Comparison of ENCODE assay signal across 20 mouse cellular contexts in the genomic region with DNA sequence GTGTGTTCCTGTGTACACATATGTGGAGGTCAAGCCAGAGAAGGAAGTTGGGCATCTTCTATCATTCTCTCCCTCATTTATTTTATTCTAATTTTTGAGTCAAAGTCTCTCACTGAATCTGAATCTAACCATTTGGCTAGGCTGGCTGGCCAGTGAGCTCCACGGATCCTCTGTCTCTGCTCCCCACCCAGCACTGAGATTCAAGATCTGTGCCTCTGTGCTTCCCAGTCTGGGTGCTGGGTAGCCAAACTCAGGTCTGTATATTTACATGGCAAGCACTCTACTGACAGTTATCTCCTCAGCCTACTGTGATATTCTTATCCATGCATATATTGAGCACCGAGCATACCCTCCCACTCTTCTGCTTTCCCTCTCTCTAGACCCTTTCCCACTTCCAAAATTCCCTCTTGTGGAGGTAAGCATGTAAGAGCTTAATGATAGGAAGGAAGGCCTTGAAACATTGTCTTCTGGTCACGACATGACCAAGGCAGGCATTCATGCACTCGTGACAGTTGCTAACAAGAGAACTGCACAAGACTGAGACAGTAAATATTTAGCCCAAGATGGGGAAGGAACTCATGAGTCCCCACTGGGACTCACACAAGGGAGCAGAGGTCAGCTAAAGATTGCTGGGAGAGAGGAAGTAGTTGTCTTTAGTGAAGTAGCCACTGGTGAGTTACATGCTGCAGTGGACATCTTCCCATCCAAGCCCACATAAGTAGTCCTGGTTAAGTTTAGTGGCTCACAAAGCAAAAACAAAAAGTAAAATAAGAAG. TPM values are rescaled to one million over a fixed set of nuclear protein-coding genes. Genes with fewer than 3 reads are reported as not detected.
A peak's percentile ranks its signal among the peaks of the same experiment; 100 is the strongest.
DNase-seq lines count a peak whose midpoint lies in the region; ATAC-seq and TF ChIP-seq lines count a peak whose summit lies in the region.
"Had no signal": no experiment of that assay in that cellular context is flagged by ENCODE, and none has a peak within 500 bp of the region (broad histone marks: within the 10 kb centered on the region; RNA-seq: fewer than 3 reads in every experiment).

No protein-coding gene starts in this region.

- no peaks in the 10 kb centered on the region for H3K36me3 ChIP-seq in intestine, embryonic 16.5 days (ENCODE audit: control insufficient read depth, insufficient read depth, low read length)
- H3K36me3 ChIP-seq in intestine, embryonic 15.5 days = no peaks in the 10 kb centered on the region
- H3K36me3 ChIP-seq in lung, postnatal 0 days (ENCODE audit: insufficient read depth, low read length) = no peaks in the 10 kb centered on the region
- H3K36me3 ChIP-seq: forebrain, embryonic 15.5 days; midbrain, embryonic 10.5 days had no signal

- WGBS in intestine, embryonic 16.5 days = 75% methylated on average over 4 of the region's 4 CpGs
- 79% methylated on average over 4 of the region's 4 CpGs for WGBS in intestine, embryonic 15.5 days
- 59% methylated on average over 4 of the region's 4 CpGs for WGBS in lung, postnatal 0 days

- H3K4me2 ChIP-seq in intestine, embryonic 16.5 days (ENCODE audit: low read depth, low read length) = no peak overlapping the region
- H3K4me2 ChIP-seq in intestine, embryonic 15.5 days (replicated peaks) = no peak overlapping the region
- no peak overlapping the region for H3K4me2 ChIP-seq in lung, postnatal 0 days (replicated peaks; ENCODE audit: low read depth, low read length)
- H3K4me2 ChIP-seq: forebrain, embryonic 15.5 days; hindbrain, embryonic 14.5 days had no signal

- H3K4me1 ChIP-seq in intestine, embryonic 16.5 days (ENCODE audit: control insufficient read depth, insufficient read depth, low read length) = no peaks in the 10 kb centered on the region; the same call in 1 of the 2 replicates
- H3K4me1 ChIP-seq in intestine, embryonic 15.5 days (replicated peaks) = peaks cover 4% of the 10 kb centered on the region; the same call in 1 of the 2 replicates
- H3K4me1 ChIP-seq in lung, postnatal 0 days (ENCODE audit: insufficient read depth, low read depth, low read length) = no peaks in the 10 kb centered on the region
- H3K4me1 ChIP-seq: forebrain, embryonic 15.5 days had no signal

- no peaks in the 10 kb centered on the region for H3K9me3 ChIP-seq in intestine, embryonic 16.5 days (ENCODE audit: control insufficient read depth, low read length)
- H3K9me3 ChIP-seq in intestine, embryonic 15.5 days = no peaks in the 10 kb centered on the region
- no peaks in the 10 kb centered on the region for H3K9me3 ChIP-seq in lung, postnatal 0 days (ENCODE audit: low read length)
- H3K9me3 ChIP-seq: forebrain, embryonic 15.5 days; midbrain, embryonic 10.5 days had no signal

- TF ChIP-seq CTCF in lung, postnatal 0 days (IDR thresholded peaks at IDR 0.05) = no peak

- no peaks in the 10 kb centered on the region for H3K27me3 ChIP-seq in intestine, embryonic 16.5 days (replicated peaks; ENCODE audit: control insufficient read depth, insufficient read depth, low read length)
- no peaks in the 10 kb centered on the region for H3K27me3 ChIP-seq in intestine, embryonic 15.5 days (replicated peaks)
- no peaks in the 10 kb centered on the region for H3K27me3 ChIP-seq in lung, postnatal 0 days (replicated peaks; ENCODE audit: insufficient read depth, low read length)
- H3K27me3 ChIP-seq: forebrain, embryonic 15.5 days had no signal

- DNase-seq in lung, postnatal 0 days (ENCODE audit: low spot score) = peak; percentile 29
- no peak for DNase-seq in lung, postnatal 4 days
- DNase-seq in brain, adult 2 months (ENCODE audit: low read depth, low spot score) = peak; percentile 32
- DNase-seq in skeletal muscle tissue, adult 2 months (ENCODE audit: low read depth, low spot score) = peak; percentile 20
- DNase-seq in gastrocnemius, postnatal 4 days (ENCODE audit: low spot score in 2 of 2) = no peak
- DNase-seq: adrenal gland, postnatal 14 days; cerebellum, postnatal 10 days; kidney, adult 11 months; kidney, postnatal 14 days; left cerebral cortex, postnatal 4 days; thymus, adult 18-20 months had no signal

- no peak overlapping the region for H3K9ac ChIP-seq in intestine, embryonic 16.5 days (ENCODE audit: low read depth, low read length)
- no peak overlapping the region for H3K9ac ChIP-seq in intestine, embryonic 15.5 days
- no peak overlapping the region for H3K9ac ChIP-seq in lung, postnatal 0 days (replicated peaks; ENCODE audit: low read depth)
- H3K9ac ChIP-seq: forebrain, embryonic 15.5 days; hindbrain, embryonic 14.5 days had no signal

- ATAC-seq in intestine, embryonic 16.5 days = no peak
- ATAC-seq in intestine, embryonic 15.5 days = no peak
- no peak for ATAC-seq in lung, postnatal 0 days
- ATAC-seq: CD4-positive, CD25-positive, alpha-beta regulatory T cell, adult 4 months; forebrain, embryonic 15.5 days had no signal

- H3K27ac ChIP-seq in intestine, embryonic 16.5 days (ENCODE audit: low read length) = peak overlapping the region; percentile 14; the same call in 1 of the 2 replicates
- no peak overlapping the region for H3K27ac ChIP-seq in intestine, embryonic 15.5 days
- no peak overlapping the region for H3K27ac ChIP-seq in lung, postnatal 0 days (ENCODE audit: low read length)
- H3K27ac ChIP-seq: forebrain, embryonic 15.5 days; hindbrain, embryonic 14.5 days; midbrain, embryonic 10.5 days had no signal

- 0 out of 2 replicates have a peak, but pooled peaks have one; percentile 9 for TF ChIP-seq EP300 in lung, postnatal 0 days (IDR thresholded peaks at IDR 0.05)

- no peak overlapping the region for H3K4me3 ChIP-seq in intestine, embryonic 16.5 days (ENCODE audit: low read length)
- H3K4me3 ChIP-seq in intestine, embryonic 15.5 days (replicated peaks) = no peak overlapping the region
- no peak overlapping the region for H3K4me3 ChIP-seq in lung, postnatal 0 days (ENCODE audit: low read depth, low read length)
- H3K4me3 ChIP-seq: forebrain, embryonic 15.5 days; midbrain, embryonic 10.5 days had no signal

RNA-seq across cellular contexts. Expression of a gene that starts 8.2 kb away (rescaled TPM):
- not detected in 2 replicates for polyA plus RNA-seq in intestine, embryonic 16.5 days (2015; fragmentation: Nextera tagmentation; extraction: Ambion mirVana)
- polyA plus RNA-seq in intestine, embryonic 15.5 days (2015; fragmentation: Nextera tagmentation; extraction: Ambion mirVana) = not detected in 2 replicates
- not detected in 2 replicates for polyA plus RNA-seq in lung, postnatal 0 days (2015; fragmentation: Nextera tagmentation; extraction: Ambion mirVana)
- total RNA-seq in gastrocnemius, postnatal 4 days (2021) = not detected
- total RNA-seq: adrenal gland, postnatal 14 days; layer of hippocampus, postnatal 25 days; left cerebral cortex, postnatal 4 days had no signal
- polyA plus RNA-seq: CD4-positive, CD25-positive, alpha-beta regulatory T cell, adult 4 months; forebrain, embryonic 15.5 days; heart, embryonic 16.5 days; hindbrain, embryonic 14.5 days; midbrain, embryonic 10.5 days; neural tube, embryonic 14.5 days had no signal

RNA-seq across cellular contexts. Expression of a gene that starts 18.7 kb away (rescaled TPM):
- polyA plus RNA-seq in intestine, embryonic 16.5 days (2015; fragmentation: Nextera tagmentation; extraction: Ambion mirVana) = not detected in 2 replicates
- not detected in 2 replicates for polyA plus RNA-seq in intestine, embryonic 15.5 days (2015; fragmentation: Nextera tagmentation; extraction: Ambion mirVana)
- not detected in 2 replicates for polyA plus RNA-seq in lung, postnatal 0 days (2015; fragmentation: Nextera tagmentation; extraction: Ambion mirVana)
- not detected for total RNA-seq in gastrocnemius, postnatal 4 days (2021)
- total RNA-seq: adrenal gland, postnatal 14 days; layer of hippocampus, postnatal 25 days; left cerebral cortex, postnatal 4 days had no signal
- polyA plus RNA-seq: CD4-positive, CD25-positive, alpha-beta regulatory T cell, adult 4 months; forebrain, embryonic 15.5 days; heart, embryonic 16.5 days; hindbrain, embryonic 14.5 days; midbrain, embryonic 10.5 days; neural tube, embryonic 14.5 days had no signal

RNA-seq across cellular contexts. Expression of a gene that starts 24.6 kb away (rescaled TPM):
- polyA plus RNA-seq in intestine, embryonic 16.5 days (2015; fragmentation: Nextera tagmentation; extraction: Ambion mirVana) = 0.97 and 1.0 TPM in 2 replicates
- 0.88 and 0.98 TPM in 2 replicates for polyA plus RNA-seq in intestine, embryonic 15.5 days (2015; fragmentation: Nextera tagmentation; extraction: Ambion mirVana)
- polyA plus RNA-seq in lung, postnatal 0 days (2015; fragmentation: Nextera tagmentation; extraction: Ambion mirVana) = 5.5 and 6.3 TPM in 2 replicates
- total RNA-seq in gastrocnemius, postnatal 4 days (2021) = 1 to 10 TPM; 3.7 to 3.9 TPM

RNA-seq across cellular contexts. Expression of a gene that starts 48.9 kb away (rescaled TPM):
- not detected in 2 replicates for polyA plus RNA-seq in intestine, embryonic 16.5 days (2015; fragmentation: Nextera tagmentation; extraction: Ambion mirVana)
- not detected in 2 replicates for polyA plus RNA-seq in intestine, embryonic 15.5 days (2015; fragmentation: Nextera tagmentation; extraction: Ambion mirVana)
- not detected in 2 replicates for polyA plus RNA-seq in lung, postnatal 0 days (2015; fragmentation: Nextera tagmentation; extraction: Ambion mirVana)
- not detected for total RNA-seq in gastrocnemius, postnatal 4 days (2021)
- total RNA-seq: adrenal gland, postnatal 14 days; layer of hippocampus, postnatal 25 days; left cerebral cortex, postnatal 4 days had no signal
- polyA plus RNA-seq: forebrain, embryonic 15.5 days; heart, embryonic 16.5 days; hindbrain, embryonic 14.5 days; midbrain, embryonic 10.5 days; neural tube, embryonic 14.5 days had no signal

Comparison
In these comparisons a context has a peak if more than half of its experiments do, and no peak if none do; other contexts are left out.
1. DNase-seq: peak in lung, postnatal 0 days (single experiment), brain, adult 2 months (single experiment) and skeletal muscle tissue, adult 2 months (single experiment); none in lung, postnatal 4 days (0 of 2) and gastrocnemius, postnatal 4 days (0 of 2).